ENCODE assay signal across 12 mouse cellular contexts in genomic region chr12:29247356-29247755, GRCm38 (mm10).
A peak's percentile ranks its signal among the peaks of the same experiment; 100 is the strongest.
DNase-seq lines count a peak whose midpoint lies in the region; ATAC-seq and TF ChIP-seq lines count a peak whose summit lies in the region.
"Had no signal": no experiment of that assay in that cellular context is flagged by ENCODE, and none has a peak within 500 bp of the region (broad histone marks: within the 10 kb centered on the region; RNA-seq: fewer than 3 reads in every experiment).

No protein-coding gene starts in this region.

- no peaks in the 10 kb centered on the region for H3K9me3 ChIP-seq in limb, embryonic 14.5 days (ENCODE audit: control insufficient read depth, low read length)
- H3K9me3 ChIP-seq in limb, embryonic 10.5 days (replicated peaks): no peaks in the 10 kb centered on the region

- H3K9ac ChIP-seq in limb, embryonic 14.5 days (ENCODE audit: low read depth, low read length, severe bottlenecking): no peak overlapping the region

- DNase-seq in limb, embryonic 14.5 days (ENCODE audit: low spot score): peak; percentile 70
- no peak for DNase-seq in limb, embryonic 10.5 days (ENCODE audit: low spot score)
- DNase-seq in frontal cortex, postnatal 36 days (ENCODE audit: low spot score in 2 of 2): peak; percentile 14 to 29
- DNase-seq in layer of hippocampus, postnatal 10 days (ENCODE audit: low spot score in 2 of 2): peak; percentile 43 to 56
- peak; percentile 85 to 89 for DNase-seq in right cerebral cortex, postnatal 10 days (ENCODE audit: low spot score in 2 of 2)
- DNase-seq in cerebellum, adult 2 months: no peak
- no peak for DNase-seq in cerebellum, adult 18-20 months
- DNase-seq: cerebellum, adult 8-10 months; heart, adult 2 months; lung, adult 2 months had no signal

- H3K36me3 ChIP-seq in limb, embryonic 14.5 days (ENCODE audit: control insufficient read depth, insufficient read depth, low read length): no peaks in the 10 kb centered on the region
- no peaks in the 10 kb centered on the region for H3K36me3 ChIP-seq in limb, embryonic 10.5 days

- no peak for TF ChIP-seq CTCF in cerebellum, adult 2 months (IDR thresholded peaks at IDR 0.05; ENCODE audit: borderline replicate concordance, insufficient read depth, low read depth, low read length)

- H3K4me3 ChIP-seq in limb, embryonic 14.5 days (replicated peaks; ENCODE audit: low read length): no peak overlapping the region
- no peak overlapping the region for H3K4me3 ChIP-seq in limb, embryonic 10.5 days
- H3K4me3 ChIP-seq in cerebellum, adult 2 months (replicated peaks; ENCODE audit: insufficient read depth, low read depth, low read length): no peak overlapping the region
- H3K4me3 ChIP-seq: heart, adult 2 months; myocyte had no signal

- H3K27me3 ChIP-seq in limb, embryonic 14.5 days (ENCODE audit: control insufficient read depth, insufficient read depth, low read length): no peaks in the 10 kb centered on the region
- H3K27me3 ChIP-seq in limb, embryonic 10.5 days (ENCODE audit: low read depth, poor library complexity, severe bottlenecking): no peaks in the 10 kb centered on the region
- no peaks in the 10 kb centered on the region for H3K27me3 ChIP-seq in cerebellum, adult 2 months (ENCODE audit: control insufficient read depth, insufficient read depth, low read length)

- ATAC-seq in limb, embryonic 14.5 days (ENCODE audit: low FRiP score, low read depth): no peak
- ATAC-seq in inflammation-experienced regulatory T-cells, adult 6 months: no peak

- H3K4me1 ChIP-seq in limb, embryonic 14.5 days (ENCODE audit: control insufficient read depth, insufficient read depth, low read length): no peaks in the 10 kb centered on the region
- peaks cover 10% of the 10 kb centered on the region for H3K4me1 ChIP-seq in limb, embryonic 10.5 days
- H3K4me1 ChIP-seq in cerebellum, adult 2 months (ENCODE audit: control insufficient read depth, insufficient read depth, low read length): no peaks in the 10 kb centered on the region

- H3K4me2 ChIP-seq in limb, embryonic 14.5 days (replicated peaks; ENCODE audit: low read depth, low read length, severe bottlenecking): no peak overlapping the region

- no peak for TF ChIP-seq POLR2A in limb, embryonic 14.5 days (IDR thresholded peaks at IDR 0.05; ENCODE audit: borderline replicate concordance, extremely low read depth, insufficient read depth, insufficient read length)
- no peak for TF ChIP-seq POLR2A in cerebellum, adult 2 months (IDR thresholded peaks at IDR 0.05; ENCODE audit: borderline replicate concordance, insufficient read depth, low read length)

- H3K27ac ChIP-seq in limb, embryonic 14.5 days (replicated peaks; ENCODE audit: low read depth, low read length): no peak overlapping the region
- no peak overlapping the region for H3K27ac ChIP-seq in limb, embryonic 10.5 days
- no peak overlapping the region for H3K27ac ChIP-seq in cerebellum, adult 2 months (ENCODE audit: insufficient read depth, low read length)
- H3K27ac ChIP-seq: heart, adult 2 months had no signal

- 63% methylated on average over 5 of the region's 5 CpGs for WGBS in limb, embryonic 14.5 days
- 80% methylated on average over 5 of the region's 5 CpGs for WGBS in limb, embryonic 10.5 days
- WGBS in cerebellum, adult 2 months: 47% methylated on average over 5 of the region's 5 CpGs

Comparison
In these comparisons a context has a peak if more than half of its experiments do, and no peak if none do; other contexts are left out.
1. DNase-seq: peak in limb, embryonic 14.5 days (single experiment), frontal cortex, postnatal 36 days (2 of 2), layer of hippocampus, postnatal 10 days (2 of 2) and right cerebral cortex, postnatal 10 days (2 of 2); none in limb, embryonic 10.5 days (single experiment), cerebellum, adult 2 months (0 of 2) and cerebellum, adult 18-20 months (0 of 2).